Mouse (Mus musculus) ES-E14 (cell line): ENCODE results near the gene Sbno2. TPM values are rescaled to one million over a fixed set of nuclear protein-coding genes. Genes with fewer than 3 reads are reported as not detected.
A peak's percentile ranks its signal among the peaks of the same experiment; 100 is the strongest.

Experiments
- DNase-seq: peaks from one replicate; pipeline ENCODE4 v3.0.0-alpha.2; 2013; ENCODE audit warnings: low read depth, low spot score
- H3K27ac ChIP-seq: 2 replicates; pipeline ENCODE4 v1.5.1; 2012; ENCODE audit warnings: low read depth, mild to moderate bottlenecking, low read length, moderate library complexity, mixed read lengths; ENCODE audit not compliant: poor library complexity, insufficient read depth, severe bottlenecking
- H3K36me3 ChIP-seq: 2 replicates; pipeline ENCODE4 v1.6.1; 2012; ENCODE audit warnings: mild to moderate bottlenecking, low read length, moderate library complexity, mixed read lengths; ENCODE audit not compliant: control insufficient read depth, poor library complexity, insufficient read depth, severe bottlenecking
- H3K4me1 ChIP-seq, 2 experiments: fragments of 150-350 bp in 1 of 2; sonication (generic) in 1 of 2; 2 replicates each; pipeline ENCODE4 v1.6.1; 2012; ENCODE audit warnings: low read length in 2 of 2, mild to moderate bottlenecking in 1 of 2, mixed read lengths in 1 of 2; ENCODE audit not compliant: control insufficient read depth in 2 of 2, insufficient read depth in 2 of 2, poor library complexity in 1 of 2
- H3K4me3 ChIP-seq, 2 experiments: fragments of 150-350 bp in 1 of 2; sonication (generic) in 1 of 2; 2 replicates each; pipeline ENCODE4 v1.5.1; 2012; ENCODE audit warnings: low read length in 2 of 2, low read depth in 1 of 2, mild to moderate bottlenecking in 1 of 2, mixed read lengths in 1 of 2; ENCODE audit not compliant: insufficient read depth in 1 of 2, poor library complexity in 1 of 2, severe bottlenecking in 1 of 2
- H3K9ac ChIP-seq: 2 replicates; pipeline ENCODE4 v1.6.1; 2012; ENCODE audit warnings: low read depth, mild to moderate bottlenecking, low read length, mixed read lengths; ENCODE audit not compliant: poor library complexity, insufficient read depth, severe bottlenecking
- H3K9me3 ChIP-seq: fragments of 150-350 bp; sonication (generic); 2 replicates; pipeline ENCODE4 v1.6.1; 2012; ENCODE audit warnings: low read depth, mild to moderate bottlenecking, low read length; ENCODE audit not compliant: control insufficient read depth, insufficient read depth
- CHD2 ChIP-seq: IDR thresholded peaks from 2 replicates; pipeline ENCODE4 v1.6.1; 2014; ENCODE audit warnings: mild to moderate bottlenecking, low read depth, low read length, inconsistent platforms
- HCFC1 ChIP-seq: IDR thresholded peaks from 2 replicates; pipeline ENCODE4 v1.6.1; 2012; ENCODE audit warnings: low read length, inconsistent platforms, borderline replicate concordance; ENCODE audit not compliant: insufficient read depth
- MAFK ChIP-seq: IDR thresholded peaks from 2 replicates; pipeline ENCODE4 v1.6.1; 2014; ENCODE audit warnings: mild to moderate bottlenecking, low read depth, low read length, inconsistent platforms; ENCODE audit not compliant: insufficient read depth
- ZC3H11A ChIP-seq: IDR thresholded peaks from 2 replicates; pipeline ENCODE4 v1.6.1; 2012; ENCODE audit warnings: low read depth, mild to moderate bottlenecking, inconsistent platforms, low read length, borderline replicate concordance
- ZNF384 ChIP-seq: IDR thresholded peaks from 2 replicates; pipeline ENCODE4 v1.6.1; 2012; ENCODE audit warnings: low read depth, low read length, inconsistent platforms
- in situ Hi-C, 2 experiments: fragments of 600-800 bp; cut with MboI; formaldehyde crosslinking; loops; one replicate each; pipeline ENCODE4 v1.15.1; 2025; ENCODE audit warnings: low sequenced_read_pairs in 2 of 2, inconsistent platforms in 1 of 2; ENCODE audit not compliant: unreplicated experiment in 2 of 2
- total RNA-seq: library from RNA; depleted of rRNA; stranded (reverse); fragments of 300-350 nt; gene quantifications from 2 replicates; pipeline ENCODE4 v1.2.3, GENCODE M21; 2012

Sbno2 gene
- total RNA-seq, 1 experiment: 36.6 TPM

DNA sequence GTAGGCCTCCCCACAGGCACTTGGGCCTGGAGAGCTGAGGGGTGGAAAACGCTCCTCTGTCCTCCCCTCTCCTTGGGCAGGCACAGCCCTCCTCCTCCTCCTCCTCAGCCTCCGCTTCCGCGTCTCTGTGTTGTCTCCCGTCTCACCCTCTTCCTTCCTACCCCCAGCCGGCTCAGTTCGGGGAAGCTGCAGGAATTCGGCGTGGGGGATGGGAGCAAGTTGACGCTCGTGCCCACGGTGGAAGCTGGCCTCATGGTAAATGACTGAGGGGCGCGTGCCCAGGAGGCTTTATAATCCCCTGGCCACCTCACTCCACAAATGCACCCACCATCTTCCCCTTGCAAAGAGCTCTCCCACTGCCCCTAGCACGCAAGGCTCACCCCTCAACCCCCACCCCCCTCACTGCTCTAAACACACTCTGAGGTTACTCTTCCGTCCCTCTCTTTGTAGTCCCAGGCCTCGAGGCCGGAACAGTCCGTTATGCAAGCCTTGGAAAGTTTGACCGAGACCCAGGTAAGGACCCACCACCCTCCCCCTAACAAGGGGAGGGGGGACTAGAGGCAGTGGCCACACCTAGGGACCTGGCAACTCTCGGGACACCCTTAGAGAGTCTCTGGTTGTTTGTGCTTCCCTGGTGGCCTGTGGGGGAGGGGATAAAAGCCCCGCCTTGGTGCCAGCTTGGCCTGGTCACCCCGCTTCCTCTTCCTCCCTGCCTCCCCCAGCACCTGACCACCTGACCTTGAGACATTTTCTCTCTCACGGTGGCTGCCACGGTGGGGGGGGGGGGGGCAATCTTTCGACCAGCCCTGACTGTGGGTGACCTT is 46.1 kb upstream of the Sbno2 start:
- Histone ChIP-seq H3K36me3 (peaks cover 52% of the 10 kb centered on the region), H3K4me3 (peak overlapping the region; percentile 80 to 89), H3K9ac (peak overlapping the region; percentile 83), H3K4me1 (peaks cover 0 to 37% of the 10 kb centered on the region in 2 experiments; a peak in 3 of 4 replicates), H3K27ac (peak overlapping the region; percentile 75), H3K9me3 (no peaks in the 10 kb centered on the region)
- TF ChIP-seq ZC3H11A (no peak), CHD2 (no peak), ZNF384 (no peak), HCFC1 (no peak), MAFK (no peak)
- in situ Hi-C loops: no loop called here
- no peak for DNase-seq

DNA sequence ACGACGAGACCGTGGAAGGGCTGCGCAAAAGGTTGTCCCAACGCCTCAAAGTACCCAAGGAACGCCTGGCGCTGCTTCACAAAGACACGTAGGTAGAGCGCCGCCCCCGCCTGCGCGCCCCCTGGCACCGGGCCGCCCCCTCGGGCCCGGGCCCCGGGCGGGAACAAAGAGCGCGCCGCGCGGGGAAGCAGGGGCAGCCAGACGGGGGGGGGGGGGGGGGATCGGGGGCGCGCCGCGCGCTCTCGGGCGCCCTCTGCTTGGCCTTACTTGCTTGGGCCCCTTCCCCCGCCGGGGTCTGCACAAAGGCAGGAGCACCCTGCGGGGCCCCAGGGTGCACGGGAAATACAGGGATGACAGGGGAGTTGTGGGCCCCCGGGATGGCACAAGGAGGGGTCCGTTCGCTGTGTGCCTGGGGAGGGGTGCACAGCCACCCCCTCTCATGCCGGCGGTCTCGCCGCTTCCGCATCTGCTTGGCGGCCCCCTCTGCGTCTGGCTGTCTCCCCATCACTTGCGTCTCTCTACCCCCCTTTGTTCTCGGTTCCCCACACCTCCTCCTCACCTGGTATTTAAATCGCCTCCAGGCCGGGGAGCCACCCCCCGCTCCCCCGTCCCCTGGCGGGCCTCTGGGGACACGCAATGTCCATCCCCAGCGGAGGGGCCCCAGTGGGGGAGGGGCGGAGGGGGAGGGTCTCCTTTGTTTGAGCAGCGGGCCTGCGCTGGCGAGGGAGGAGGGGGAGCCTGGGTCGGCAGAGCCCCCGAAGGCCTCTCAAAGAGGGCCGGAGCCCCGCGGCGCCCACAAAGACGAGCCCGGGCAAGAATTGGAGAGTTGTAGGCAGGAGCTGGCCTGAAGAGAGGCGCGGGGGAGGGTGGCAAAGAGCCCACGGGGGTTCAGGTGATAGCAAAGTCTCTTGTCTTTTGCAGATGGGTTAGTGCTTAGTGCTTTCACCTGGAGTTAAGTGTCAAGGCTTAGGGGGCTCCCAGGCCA is 45.1 kb upstream of the Sbno2 start:
- TF ChIP-seq HCFC1 (no peak), ZC3H11A (no peak), ZNF384 (no peak), CHD2 (no peak), MAFK (no peak)
- H3K27ac ChIP-seq: peak overlapping the region; percentile 75
- H3K4me3 ChIP-seq: peak overlapping the region; percentile 80 to 89
- H3K4me1 ChIP-seq: peaks cover 0 to 40% of the 10 kb centered on the region in 2 experiments; a peak in 2 of 4 replicates
- H3K9me3 ChIP-seq: no peaks in the 10 kb centered on the region
- H3K36me3 ChIP-seq: peaks cover 48% of the 10 kb centered on the region
- in situ Hi-C loops: no loop called here
- peak overlapping the region; percentile 83 for H3K9ac ChIP-seq
- no peak for DNase-seq

- H3K36me3 ChIP-seq: peaks cover 46% of the 10 kb centered on the region
- in situ Hi-C loops: no loop called here
- H3K27ac ChIP-seq: peak overlapping the region; percentile 98
- DNase-seq: peak; percentile 97
- peak overlapping the region; percentile 80 to 89 for H3K4me3 ChIP-seq
- peaks cover 0 to 38% of the 10 kb centered on the region in 2 experiments; a peak in 3 of 4 replicates for H3K4me1 ChIP-seq
- peak overlapping the region; percentile 89 for H3K9ac ChIP-seq
- no peaks in the 10 kb centered on the region for H3K9me3 ChIP-seq
- no peak for TF ChIP-seq HCFC1
- TF ChIP-seq MAFK: no peak
- no peak for TF ChIP-seq ZC3H11A
- peak; percentile 66; the same call in 1 of the 2 replicates for TF ChIP-seq CHD2
- peak; percentile 94 for TF ChIP-seq ZNF384
These were observed 44.2 kb upstream of the Sbno2 start for GRCm38 (mm10) chr10:80149291-80150225.
